ENCODE assay signal across 8 mouse cellular contexts in genomic region chr5:92498661-92499060, GRCm38 (mm10). TPM values are rescaled to one million over a fixed set of nuclear protein-coding genes. Genes with fewer than 3 reads are reported as not detected.
DNase-seq lines count a peak whose midpoint lies in the region; ATAC-seq lines count a peak whose summit lies in the region.

No protein-coding gene starts in this region.

- peaks cover 52% of the 10 kb centered on the region for H3K4me1 ChIP-seq in heart, embryonic 16.5 days (ENCODE audit: control insufficient read depth, insufficient read depth, low read length)
- peaks cover 33% of the 10 kb centered on the region for H3K4me1 ChIP-seq in midbrain, embryonic 15.5 days

- 39% methylated on average over 5 of the region's 5 CpGs for WGBS in heart, embryonic 16.5 days
- WGBS in midbrain, embryonic 15.5 days = 32% methylated on average over 5 of the region's 5 CpGs

- peak overlapping the region; percentile 58; the same call in 1 of the 2 replicates for H3K27ac ChIP-seq in heart, embryonic 16.5 days (ENCODE audit: low read length)
- no peak overlapping the region for H3K27ac ChIP-seq in midbrain, embryonic 15.5 days

- peak; percentile 45 for DNase-seq in ovary, adult 18-20 months (ENCODE audit: low spot score)
- DNase-seq in ovary, postnatal 36 days (ENCODE audit: low spot score) = no peak
- peak; percentile 57 for DNase-seq in cerebellum, postnatal 36 days
- peak; percentile 41 to 71 for DNase-seq in kidney, postnatal 25 days
- no peak for DNase-seq in ovary, postnatal 10 days (ENCODE audit: low spot score)
- DNase-seq in right cerebral cortex, postnatal 36 days (ENCODE audit: low spot score in 2 of 2) = no peak

- H3K9ac ChIP-seq in heart, embryonic 16.5 days (ENCODE audit: low read length) = no peak overlapping the region
- no peak overlapping the region for H3K9ac ChIP-seq in midbrain, embryonic 15.5 days

- no peaks in the 10 kb centered on the region for H3K27me3 ChIP-seq in heart, embryonic 16.5 days (ENCODE audit: control insufficient read depth, insufficient read depth, low read length)
- no peaks in the 10 kb centered on the region for H3K27me3 ChIP-seq in midbrain, embryonic 15.5 days (replicated peaks)

- no peak overlapping the region for H3K4me3 ChIP-seq in heart, embryonic 16.5 days (ENCODE audit: low read length)
- H3K4me3 ChIP-seq in midbrain, embryonic 15.5 days = no peak overlapping the region

- no peak overlapping the region for H3K4me2 ChIP-seq in heart, embryonic 16.5 days (ENCODE audit: low read depth, low read length)
- no peak overlapping the region for H3K4me2 ChIP-seq in midbrain, embryonic 15.5 days

- H3K9me3 ChIP-seq in heart, embryonic 16.5 days (replicated peaks; ENCODE audit: control insufficient read depth, low read length) = no peaks in the 10 kb centered on the region
- no peaks in the 10 kb centered on the region for H3K9me3 ChIP-seq in midbrain, embryonic 15.5 days

- peak; percentile 53 for ATAC-seq in heart, embryonic 16.5 days (replicated peaks; ENCODE audit: extremely low read depth, insufficient read depth, low FRiP score)
- 0 out of 2 replicates have a peak, but pooled peaks have one; percentile 21 for ATAC-seq in midbrain, embryonic 15.5 days (replicated peaks)

- no peaks in the 10 kb centered on the region for H3K36me3 ChIP-seq in heart, embryonic 16.5 days (ENCODE audit: control insufficient read depth, insufficient read depth)
- H3K36me3 ChIP-seq in midbrain, embryonic 15.5 days (replicated peaks) = no peaks in the 10 kb centered on the region

RNA-seq across cellular contexts. Expression of gene Scarb2, which starts 8.0 kb away (rescaled TPM):
- 18.3 and 18.7 TPM in 2 replicates for polyA plus RNA-seq in heart, embryonic 16.5 days (2015; fragmentation: Nextera tagmentation; extraction: Ambion mirVana)
- 24.4 and 25.4 TPM in 2 replicates for polyA plus RNA-seq in midbrain, embryonic 15.5 days (2015; fragmentation: Nextera tagmentation; extraction: Ambion mirVana)

RNA-seq across cellular contexts. Expression of gene Fam47e, which starts 56.2 kb away (rescaled TPM):
- polyA plus RNA-seq in heart, embryonic 16.5 days (2015; fragmentation: Nextera tagmentation; extraction: Ambion mirVana) = 0.56 and 0.72 TPM in 2 replicates
- 0.88 and 1.0 TPM in 2 replicates for polyA plus RNA-seq in midbrain, embryonic 15.5 days (2015; fragmentation: Nextera tagmentation; extraction: Ambion mirVana)

Comparison
In these comparisons a context has a peak if more than half of its experiments do, and no peak if none do; other contexts are left out.
1. DNase-seq: peak in ovary, adult 18-20 months (single experiment), cerebellum, postnatal 36 days (2 of 2) and kidney, postnatal 25 days (2 of 2); none in ovary, postnatal 36 days (single experiment), ovary, postnatal 10 days (single experiment) and right cerebral cortex, postnatal 36 days (0 of 2).